Mouse (Mus musculus): Measurements from ENCODE around the gene Dock3. TPM values are rescaled to one million over a fixed set of nuclear protein-coding genes. Genes with fewer than 3 reads are reported as not detected.
"Not testable (repeated sequence)": the region's sequence is repeated elsewhere in the genome, so short reads cannot be mapped to it uniquely, and the experiment has no call there.

Gene Dock3
- polyA plus RNA-seq, 1 experiment from 2014 or later: 0.64 TPM

- Histone ChIP-seq H3K4me3 (replicated peaks) (no peak overlapping the region), H3K27ac (no peak overlapping the region), H3K4me1 (replicated peaks) (no peaks in the 10 kb centered on the region), H3K36me3 (no peaks in the 10 kb centered on the region), H3K9me3 (no peaks in the 10 kb centered on the region), H3K27me3 (replicated peaks) (no peaks in the 10 kb centered on the region), H3K4me2 (replicated peaks) (no peak overlapping the region), H3K9ac (no peak overlapping the region)
- 28% methylated on average over 5 of the region's 5 CpGs for WGBS
- no peak for ATAC-seq
Observed at GRCm38 (mm10) chr9:107252164-107252563, 20.5 kb upstream of the Dock3 start.

DNA sequence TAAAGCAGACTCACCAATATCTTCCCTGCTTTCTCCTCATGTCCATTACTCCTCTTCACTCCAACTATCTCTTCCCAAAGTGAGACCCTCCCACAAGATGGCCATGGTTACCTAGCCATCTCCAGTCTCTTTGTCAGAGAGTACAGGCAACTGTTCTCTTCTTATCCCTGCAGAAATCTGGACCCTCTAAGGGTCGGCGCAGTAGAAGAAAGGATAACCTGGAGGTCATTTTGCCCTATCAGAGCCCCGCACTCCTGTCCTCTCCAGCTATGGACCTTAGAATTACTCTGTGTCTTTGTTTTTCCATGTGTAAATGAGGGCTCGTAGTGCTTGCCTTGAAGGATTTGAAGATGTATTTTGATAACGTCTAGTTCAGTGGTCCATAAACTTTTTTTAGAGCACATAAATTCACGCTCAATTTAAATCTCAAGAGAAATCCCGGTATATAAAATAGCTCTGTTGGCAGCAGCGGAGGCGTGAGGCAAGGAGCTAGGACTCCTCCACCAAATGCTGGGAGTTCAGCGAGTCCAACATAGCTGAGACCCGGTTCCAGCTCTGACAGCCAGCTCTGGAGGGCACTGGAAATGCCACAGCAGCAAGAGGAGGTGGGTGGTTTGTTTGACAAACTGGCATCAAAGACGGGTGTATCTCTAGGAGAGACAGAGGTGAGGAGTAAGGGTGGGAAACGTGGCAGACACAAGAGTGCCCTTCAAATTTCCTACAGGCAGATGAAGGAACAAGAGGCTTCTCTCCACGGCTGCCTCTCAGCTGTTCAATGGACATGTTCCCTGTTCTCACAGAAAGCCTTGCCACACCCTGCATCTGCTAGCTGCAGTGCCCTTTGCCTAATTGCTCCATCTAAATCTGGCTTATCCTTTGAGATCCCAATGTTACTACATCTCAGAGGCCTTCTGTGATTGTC, 19.0 kb upstream of the Dock3 start:
- no peak for ATAC-seq
- Histone ChIP-seq H3K9me3 (no peaks in the 10 kb centered on the region), H3K36me3 (no peaks in the 10 kb centered on the region), H3K27ac (no peak overlapping the region), H3K4me1 (replicated peaks) (no peaks in the 10 kb centered on the region), H3K27me3 (replicated peaks) (no peaks in the 10 kb centered on the region), H3K9ac (no peak overlapping the region), H3K4me3 (replicated peaks) (no peak overlapping the region), H3K4me2 (replicated peaks) (no peak overlapping the region)
- WGBS: 80% methylated on average over 14 of the region's 14 CpGs

- H3K27me3 ChIP-seq (replicated peaks): no peaks in the 10 kb centered on the region
- no peak overlapping the region for H3K9ac ChIP-seq
- H3K4me1 ChIP-seq (replicated peaks): no peaks in the 10 kb centered on the region
- 70% methylated on average over 6 of the region's 6 CpGs for WGBS
- H3K4me2 ChIP-seq (replicated peaks): no peak overlapping the region
- no peak for ATAC-seq
- H3K36me3 ChIP-seq: no peaks in the 10 kb centered on the region
- H3K27ac ChIP-seq: no peak overlapping the region
- no peaks in the 10 kb centered on the region for H3K9me3 ChIP-seq
- no peak overlapping the region for H3K4me3 ChIP-seq (replicated peaks)
Observed at GRCm38 (mm10) chr9:107249154-107249553, 17.4 kb upstream of the Dock3 start.

DNA sequence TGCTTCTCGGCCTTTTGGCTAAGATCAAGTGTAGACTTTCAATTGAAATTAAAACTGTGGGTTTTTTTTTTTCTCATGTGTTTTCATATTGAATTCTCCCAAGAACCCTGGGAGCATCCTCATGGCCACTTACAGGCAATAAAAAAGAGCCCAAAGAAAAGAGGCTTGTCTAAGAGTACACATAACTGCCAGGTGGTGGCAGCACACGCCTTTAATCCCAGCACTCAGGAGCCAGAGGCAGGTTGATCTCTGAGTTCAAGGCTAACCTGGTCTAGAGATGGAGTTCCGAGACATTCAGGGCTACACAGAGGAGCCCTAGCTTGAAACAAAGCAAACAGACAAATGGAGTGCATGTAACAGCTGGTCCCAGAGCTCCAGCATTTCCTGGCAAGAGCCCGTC, 14.5 kb upstream of the Dock3 start:
- H3K4me1 ChIP-seq (replicated peaks): no peaks in the 10 kb centered on the region
- no peaks in the 10 kb centered on the region for H3K9me3 ChIP-seq
- H3K4me3 ChIP-seq (replicated peaks): no peak overlapping the region
- no peaks in the 10 kb centered on the region for H3K27me3 ChIP-seq (replicated peaks)
- H3K27ac ChIP-seq: no peak overlapping the region
- H3K4me2 ChIP-seq (replicated peaks): no peak overlapping the region
- WGBS: 61% methylated on average over 4 of the region's 4 CpGs
- no peaks in the 10 kb centered on the region for H3K36me3 ChIP-seq
- H3K9ac ChIP-seq: no peak overlapping the region
- ATAC-seq: no peak

- Histone ChIP-seq H3K9me3 (no peaks in the 10 kb centered on the region), H3K4me3 (replicated peaks) (no peak overlapping the region), H3K27me3 (replicated peaks) (no peaks in the 10 kb centered on the region), H3K4me1 (replicated peaks) (no peaks in the 10 kb centered on the region), H3K27ac (no peak overlapping the region), H3K9ac (no peak overlapping the region), H3K36me3 (no peaks in the 10 kb centered on the region), H3K4me2 (replicated peaks) (no peak overlapping the region)
- WGBS: 80% methylated on average over 4 of the region's 4 CpGs
- ATAC-seq: no peak
Observed at GRCm38 (mm10) chr9:107245311-107245710, 13.6 kb upstream of the Dock3 start.

- H3K4me3 ChIP-seq (replicated peaks): no peak overlapping the region
- WGBS: 71% methylated on average over 5 of the region's 5 CpGs
- no peak overlapping the region for H3K9ac ChIP-seq
- no peak for ATAC-seq
- H3K9me3 ChIP-seq: no peaks in the 10 kb centered on the region
- H3K4me1 ChIP-seq (replicated peaks): peaks cover 5% of the 10 kb centered on the region; the same call in 1 of the 2 replicates
- no peak overlapping the region for H3K27ac ChIP-seq
- no peaks in the 10 kb centered on the region for H3K36me3 ChIP-seq
- H3K4me2 ChIP-seq (replicated peaks): no peak overlapping the region
- H3K27me3 ChIP-seq (replicated peaks): peaks cover 69% of the 10 kb centered on the region
Observed at GRCm38 (mm10) chr9:107236151-107236550, 4.4 kb upstream of the Dock3 start.

DNA sequence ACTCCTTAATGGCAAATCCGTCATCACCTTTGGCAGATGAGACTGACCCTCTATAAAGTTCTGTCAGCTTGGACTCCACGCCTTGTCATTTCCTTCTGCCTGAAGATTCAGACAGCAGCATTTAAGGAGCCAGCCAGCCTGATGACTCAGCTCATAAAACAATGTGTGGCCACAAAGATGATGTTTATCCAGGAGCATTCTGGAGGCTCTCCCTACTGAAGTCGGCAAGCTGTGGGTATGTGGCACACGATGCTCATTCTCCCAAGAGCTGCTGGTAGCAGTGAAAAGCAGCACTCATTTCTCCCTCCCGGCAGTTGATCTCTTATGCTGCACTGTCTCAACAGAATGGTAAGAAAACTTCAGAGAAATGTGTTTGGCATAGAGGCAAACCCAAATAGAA, 3.6 kb upstream of the Dock3 start:
- Histone ChIP-seq H3K4me2 (replicated peaks) (no peak overlapping the region), H3K4me1 (replicated peaks) (peaks cover 8% of the 10 kb centered on the region; the same call in 1 of the 2 replicates), H3K36me3 (no peaks in the 10 kb centered on the region), H3K4me3 (replicated peaks) (no peak overlapping the region), H3K9ac (no peak overlapping the region), H3K27me3 (replicated peaks) (peaks cover 72% of the 10 kb centered on the region), H3K9me3 (no peaks in the 10 kb centered on the region), H3K27ac (no peak overlapping the region)
- no peak for ATAC-seq
- WGBS: 57% methylated on average over 5 of the region's 5 CpGs

- Histone ChIP-seq H3K27ac (no peak overlapping the region), H3K9me3 (no peaks in the 10 kb centered on the region), H3K4me1 (replicated peaks) (peaks cover 8% of the 10 kb centered on the region; the same call in 1 of the 2 replicates), H3K9ac (no peak overlapping the region), H3K27me3 (replicated peaks) (peaks cover 71% of the 10 kb centered on the region), H3K4me3 (replicated peaks) (peak overlapping the region; percentile 54), H3K4me2 (replicated peaks) (peak overlapping the region; percentile 99), H3K36me3 (no peaks in the 10 kb centered on the region)
- no peak for ATAC-seq
- WGBS: 23% methylated on average over 9 of the region's 9 CpGs
Observed at GRCm38 (mm10) chr9:107232140-107232539, 431 bp upstream of the Dock3 start.

GRCm38 (mm10) chr9:107230991-107231538, 644 bp downstream of the Dock3 start:
- Histone ChIP-seq H3K9ac (peak overlapping the region; percentile 41), H3K36me3 (no peaks in the 10 kb centered on the region), H3K4me1 (replicated peaks) (peaks cover 8% of the 10 kb centered on the region; the same call in 1 of the 2 replicates), H3K4me2 (replicated peaks) (peak overlapping the region; percentile 99), H3K4me3 (replicated peaks) (peak overlapping the region; percentile 54), H3K27me3 (replicated peaks) (peaks cover 63% of the 10 kb centered on the region), H3K27ac (no peak overlapping the region), H3K9me3 (no peaks in the 10 kb centered on the region)
- ATAC-seq: peak; percentile 71
- WGBS: 2% methylated on average over 31 of the region's 50 CpGs

GRCm38 (mm10) chr9:107224597-107224996, 7.1 kb downstream of the Dock3 start:
- Histone ChIP-seq H3K27me3 (replicated peaks) (peaks cover 18% of the 10 kb centered on the region), H3K4me3 (replicated peaks) (no peak overlapping the region), H3K4me2 (replicated peaks) (no peak overlapping the region), H3K9ac (no peak overlapping the region), H3K36me3 (no peaks in the 10 kb centered on the region), H3K27ac (no peak overlapping the region), H3K9me3 (no peaks in the 10 kb centered on the region), H3K4me1 (replicated peaks) (no peaks in the 10 kb centered on the region)
- WGBS: 88% methylated on average over 1 of the region's 1 CpGs
- no peak for ATAC-seq

GRCm38 (mm10) chr9:107174831-107175230, 56.9 kb downstream of the Dock3 start:
- H3K4me1 ChIP-seq (replicated peaks); ATAC-seq; H3K4me2 ChIP-seq (replicated peaks); H3K27me3 ChIP-seq (replicated peaks); H3K9me3 ChIP-seq; H3K36me3 ChIP-seq; H3K4me3 ChIP-seq (replicated peaks); H3K27ac ChIP-seq; H3K9ac ChIP-seq: not testable (repeated sequence)
- 72% methylated on average over 1 of the region's 1 CpGs for WGBS

- Histone ChIP-seq H3K4me3 (replicated peaks) (no peak overlapping the region), H3K4me1 (replicated peaks) (no peaks in the 10 kb centered on the region), H3K4me2 (replicated peaks) (no peak overlapping the region), H3K9me3 (no peaks in the 10 kb centered on the region), H3K36me3 (no peaks in the 10 kb centered on the region), H3K27ac (no peak overlapping the region), H3K9ac (no peak overlapping the region), H3K27me3 (replicated peaks) (no peaks in the 10 kb centered on the region)
- ATAC-seq: no peak
- WGBS: 80% methylated on average over 4 of the region's 4 CpGs
Observed at GRCm38 (mm10) chr9:107165792-107166191, 65.9 kb downstream of the Dock3 start.

DNA sequence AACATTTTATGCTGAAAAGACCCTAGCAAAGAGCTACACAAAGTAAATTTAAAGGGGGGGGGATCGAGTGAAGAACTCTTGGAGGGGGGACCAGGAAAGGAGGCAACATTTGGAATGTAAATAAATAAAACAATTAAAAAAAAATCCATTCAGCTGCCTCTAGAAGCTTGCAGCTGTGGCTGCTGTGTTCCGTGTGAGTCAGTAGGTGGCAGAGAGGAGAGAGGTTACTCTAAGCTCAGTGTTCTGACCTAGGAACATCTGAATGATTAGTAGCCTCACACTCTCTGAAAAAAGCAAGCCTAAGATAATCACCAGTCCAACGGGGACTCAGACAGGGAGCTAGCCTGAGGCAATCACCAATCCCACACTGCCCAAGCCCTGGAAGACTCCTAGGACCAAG, 66.9 kb downstream of the Dock3 start:
- no peaks in the 10 kb centered on the region for H3K27me3 ChIP-seq (replicated peaks)
- no peaks in the 10 kb centered on the region for H3K9me3 ChIP-seq
- no peaks in the 10 kb centered on the region for H3K36me3 ChIP-seq
- H3K4me2 ChIP-seq (replicated peaks): no peak overlapping the region
- no peaks in the 10 kb centered on the region for H3K4me1 ChIP-seq (replicated peaks)
- ATAC-seq: no peak
- H3K27ac ChIP-seq: no peak overlapping the region
- no peak overlapping the region for H3K4me3 ChIP-seq (replicated peaks)
- 14% methylated on average over 3 of the region's 3 CpGs for WGBS
- H3K9ac ChIP-seq: no peak overlapping the region

Data from intestine, embryonic 15.5 days (tissue).